22 mouse cellular contexts compared by ENCODE assay signal in the genomic region with DNA sequence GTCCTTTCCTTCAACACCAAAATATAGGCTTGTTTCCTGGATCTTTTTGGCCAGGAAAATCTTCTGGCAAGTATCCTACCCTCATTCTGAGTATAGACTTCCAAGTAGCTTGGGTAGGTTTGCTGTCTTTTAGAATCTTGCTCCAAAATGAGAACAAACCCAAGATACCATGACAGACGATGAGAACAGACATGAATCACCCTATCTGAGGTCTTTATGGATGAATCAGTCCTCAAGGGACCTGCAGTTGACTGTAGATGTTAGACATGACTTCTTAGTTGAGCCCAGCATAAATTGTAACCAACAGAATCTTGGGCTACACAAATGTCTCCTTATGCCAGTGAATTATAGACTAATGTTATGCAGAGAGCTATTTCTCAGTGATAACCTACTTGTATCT.
DNase-seq lines count a peak whose midpoint lies in the region; ATAC-seq and TF ChIP-seq lines count a peak whose summit lies in the region.
"Had no signal": no experiment of that assay in that cellular context is flagged by ENCODE, and none has a peak within 500 bp of the region (broad histone marks: within the 10 kb centered on the region; RNA-seq: fewer than 3 reads in every experiment).

No protein-coding gene starts in this region.

- no peak overlapping the region for H3K27ac ChIP-seq in midbrain, embryonic 13.5 days
- H3K27ac ChIP-seq: embryonic facial prominence, embryonic 13.5 days; embryonic facial prominence, embryonic 15.5 days; forebrain, embryonic 12.5 days had no signal

- no peak for TF ChIP-seq CTCF in C2C12 (IDR thresholded peaks at IDR 0.05; ENCODE audit: control insufficient read depth, insufficient read depth, insufficient read length)
- TF ChIP-seq CTCF in Patski (IDR thresholded peaks at IDR 0.05), result no peak

- in situ Hi-C loops in Patski (cut with MboI; ENCODE audit: low pct_unique_long_range_greater_than_20kb), result loop anchor here (10.0 kb wide), 1 partner anchor 514 kb away; no protein-coding TSS in a partner anchor

- no peaks in the 10 kb centered on the region for H3K4me1 ChIP-seq in midbrain, embryonic 13.5 days (replicated peaks)
- H3K4me1 ChIP-seq: forebrain, embryonic 12.5 days had no signal

- peak; percentile 37 for ATAC-seq in Patski
- ATAC-seq in midbrain, embryonic 13.5 days, result no peak
- ATAC-seq: forebrain, embryonic 14.5 days; forebrain, embryonic 16.5 days had no signal

- no peak overlapping the region for H3ac ChIP-seq in C2C12 (ENCODE audit: control insufficient read depth, insufficient read length, low read depth)
- H3ac ChIP-seq in myocyte (ENCODE audit: control insufficient read depth, insufficient read length), result no peak overlapping the region

- no peaks in the 10 kb centered on the region for H3K9me3 ChIP-seq in midbrain, embryonic 13.5 days
- H3K9me3 ChIP-seq: embryonic facial prominence, embryonic 13.5 days; embryonic facial prominence, embryonic 15.5 days; forebrain, embryonic 12.5 days had no signal

- H3K36me3 ChIP-seq in C2C12 (ENCODE audit: control insufficient read depth, insufficient read depth) (no peaks in the 10 kb centered on the region), myocyte (ENCODE audit: control insufficient read depth, insufficient read depth) (no peaks in the 10 kb centered on the region)
- no peaks in the 10 kb centered on the region for H3K36me3 ChIP-seq in midbrain, embryonic 13.5 days
- H3K36me3 ChIP-seq: embryonic facial prominence, embryonic 13.5 days; embryonic facial prominence, embryonic 15.5 days; forebrain, embryonic 12.5 days had no signal

- 83% methylated on average over 1 of the region's 1 CpGs for WGBS in midbrain, embryonic 13.5 days

- no peak for TF ChIP-seq POLR2A in myocyte (IDR thresholded peaks at IDR 0.05; ENCODE audit: insufficient read length, low read depth)

- H3K4me2 ChIP-seq in myocyte (ENCODE audit: low read depth), result peak overlapping the region; percentile 42
- H3K4me2 ChIP-seq in midbrain, embryonic 13.5 days (replicated peaks), result no peak overlapping the region
- H3K4me2 ChIP-seq: embryonic facial prominence, embryonic 13.5 days; embryonic facial prominence, embryonic 15.5 days; forebrain, embryonic 12.5 days had no signal

- H3K27me3 ChIP-seq in C2C12 (ENCODE audit: control insufficient read depth, insufficient read depth, insufficient read length) (no peaks in the 10 kb centered on the region), Patski (no peaks in the 10 kb centered on the region), myocyte (ENCODE audit: control insufficient read depth, insufficient read depth, insufficient read length) (no peaks in the 10 kb centered on the region)
- no peaks in the 10 kb centered on the region for H3K27me3 ChIP-seq in midbrain, embryonic 13.5 days
- H3K27me3 ChIP-seq: embryonic facial prominence, embryonic 13.5 days; embryonic facial prominence, embryonic 15.5 days; forebrain, embryonic 12.5 days had no signal

- H3K79me2 ChIP-seq in C2C12 (ENCODE audit: control insufficient read depth, insufficient read depth) (no peaks in the 10 kb centered on the region), myocyte (ENCODE audit: control insufficient read depth, insufficient read depth) (no peaks in the 10 kb centered on the region)

- no peaks in the 10 kb centered on the region for H3K79me3 ChIP-seq in C2C12 (ENCODE audit: low read depth)

- CTCF ChIA-PET in Patski (lab: Charles Lee), result no interaction called here

- H3K4me3 ChIP-seq in C2C12 (ENCODE audit: insufficient read depth, poor library complexity, severe bottlenecking) (no peak overlapping the region), myocyte (no peak overlapping the region)
- H3K4me3 ChIP-seq in midbrain, embryonic 13.5 days (replicated peaks), result no peak overlapping the region
- H3K4me3 ChIP-seq: embryonic facial prominence, embryonic 13.5 days; embryonic facial prominence, embryonic 15.5 days; forebrain, embryonic 12.5 days had no signal

- no peak overlapping the region for H3K9ac ChIP-seq in midbrain, embryonic 13.5 days (replicated peaks)
- H3K9ac ChIP-seq: embryonic facial prominence, embryonic 13.5 days; embryonic facial prominence, embryonic 15.5 days; forebrain, embryonic 12.5 days had no signal

- POLR2A ChIA-PET in Patski (lab: Charles Lee), result no interaction called here

- DNase-seq in 3134 (ENCODE audit: extremely low read depth, insufficient read length, low spot score) (peak; percentile 26), Patski (ENCODE audit: low read depth, low spot score) (peak; percentile 41)
- no peak for DNase-seq in heart, adult 11 months
- no peak for DNase-seq in cerebellum, postnatal 14 days
- DNase-seq: adrenal gland, adult 2 months; adrenal gland, postnatal 10 days; adrenal gland, postnatal 25 days; B cell, adult 2 months; cerebellum, adult 11-12 months; cerebellum, adult 2 months; cerebellum, adult 9-10 months; cerebellum, postnatal 10 days; cerebellum, postnatal 36 days; embryo, embryonic 11 days had no signal

TF ChIP-seq in C2C12, 6 proteins besides CTCF, POLR2A, EP300 and RAD21:
- TF ChIP-seq USF1 (IDR thresholded peaks at IDR 0.05; ENCODE audit: low read depth) (no peak), CEBPB (IDR thresholded peaks at IDR 0.05; ENCODE audit: low read depth) (no peak), MYOD1 (IDR thresholded peaks at IDR 0.05; ENCODE audit: control insufficient read depth, insufficient read length, low read depth) (no peak), FOSL1 (IDR thresholded peaks at IDR 0.05; ENCODE audit: insufficient read depth, low read length, poor library complexity, severe bottlenecking) (peak; percentile 76)

TF ChIP-seq in myocyte, 11 proteins besides CTCF, POLR2A, EP300 and RAD21:
- TF ChIP-seq E2F4 (IDR thresholded peaks at IDR 0.05; ENCODE audit: insufficient read depth) (no peak), POLR2AphosphoS2 (IDR thresholded peaks at IDR 0.05; ENCODE audit: insufficient read length, low read depth) (no peak), TCF12 (IDR thresholded peaks at IDR 0.05; ENCODE audit: insufficient read depth, poor library complexity, severe bottlenecking) (no peak), MAX (IDR thresholded peaks at IDR 0.05; ENCODE audit: low read depth) (no peak), MYOD1 (IDR thresholded peaks at IDR 0.05; ENCODE audit: control insufficient read depth in 1 of 3, insufficient read length in 2 of 3, low read depth in 2 of 3) (no peak), MYOG (IDR thresholded peaks at IDR 0.05; ENCODE audit: control insufficient read depth in 1 of 3, insufficient read depth in 1 of 3, insufficient read length in 2 of 3, low read depth in 2 of 3) (no peak), CEBPB (IDR thresholded peaks at IDR 0.05; ENCODE audit: insufficient read depth, poor library complexity, severe bottlenecking) (no peak), REST (IDR thresholded peaks at IDR 0.05; ENCODE audit: insufficient read depth, insufficient read length) (no peak), USF1 (IDR thresholded peaks at IDR 0.05; ENCODE audit: low read depth) (no peak), TCF3 (IDR thresholded peaks at IDR 0.05; ENCODE audit: insufficient read length, low read depth) (no peak), SRF (IDR thresholded peaks at IDR 0.05; ENCODE audit: control insufficient read depth, insufficient read length, low read depth) (no peak)

Comparison
In these comparisons a context has a peak if more than half of its experiments do, and no peak if none do; other contexts are left out.
1. DNase-seq: peak in 3134 (single experiment) and Patski (single experiment); none in heart, adult 11 months (single experiment) and cerebellum, postnatal 14 days (0 of 2).